Mouse (Mus musculus) testis, adult 2 months (tissue): ENCODE results near the gene Heatr4. TPM values are rescaled to one million over a fixed set of nuclear protein-coding genes. Genes with fewer than 3 reads are reported as not detected.
A peak's percentile ranks its signal among the peaks of the same experiment; 100 is the strongest.

Experiments
- H3K27ac ChIP-seq: fragments of 200-500 bp; 2 replicates; pipeline ENCODE4 v1.5.1; 2012; ENCODE audit warnings: low read depth, low read length; ENCODE audit not compliant: control insufficient read depth, insufficient read depth
- H3K27me3 ChIP-seq: fragments of 200-500 bp; 2 replicates; pipeline ENCODE4 v1.6.1; 2012; ENCODE audit warnings: mild to moderate bottlenecking, low read length, moderate library complexity; ENCODE audit not compliant: control insufficient read depth, insufficient read depth
- H3K36me3 ChIP-seq: fragments of 200-500 bp; 2 replicates; pipeline ENCODE4 v1.6.1; 2012; ENCODE audit warnings: mild to moderate bottlenecking, low read length; ENCODE audit not compliant: control insufficient read depth, insufficient read depth
- H3K4me1 ChIP-seq: fragments of 200-500 bp; 2 replicates; pipeline ENCODE4 v1.6.1; 2012; ENCODE audit warnings: low read length; ENCODE audit not compliant: control insufficient read depth, insufficient read depth
- H3K4me3 ChIP-seq: fragments of 200-500 bp; 2 replicates; pipeline ENCODE4 v1.5.1; 2012; ENCODE audit warnings: low read depth, mild to moderate bottlenecking, low read length, moderate library complexity, mixed read lengths; ENCODE audit not compliant: control insufficient read depth
- CTCF ChIP-seq: fragments of 200-500 bp; IDR thresholded peaks from 2 replicates; pipeline ENCODE4 v1.5.1; 2012; ENCODE audit warnings: low read depth, mild to moderate bottlenecking, inconsistent platforms, low read length, moderate library complexity; ENCODE audit not compliant: control insufficient read depth, insufficient read depth, insufficient replicate concordance
- POLR2A ChIP-seq: fragments of 200-500 bp; IDR thresholded peaks from 2 replicates; pipeline ENCODE4 v1.6.1; 2012; ENCODE audit warnings: low read depth, mild to moderate bottlenecking, inconsistent platforms, low read length, moderate library complexity; ENCODE audit not compliant: control insufficient read depth
- polyA plus RNA-seq: library from polyadenylated mRNA; depleted of rRNA; stranded (reverse); fragments of >200 nt; gene quantifications from 2 replicates; pipeline ENCODE4 v1.2.3, GENCODE M21; 2012

The Heatr4 gene
- polyA plus RNA-seq, 1 experiment = 33.7 TPM

GRCm38 (mm10) chr12:83988483-83988882 is 3.8 kb upstream of the Heatr4 start:
- Histone ChIP-seq H3K4me1 (peaks cover 6% of the 10 kb centered on the region), H3K4me3 (peak overlapping the region; percentile 82), H3K27me3 (no peaks in the 10 kb centered on the region), H3K27ac (no peak overlapping the region), H3K36me3 (no peaks in the 10 kb centered on the region)
- TF ChIP-seq POLR2A = no peak
- TF ChIP-seq CTCF = no peak

DNA sequence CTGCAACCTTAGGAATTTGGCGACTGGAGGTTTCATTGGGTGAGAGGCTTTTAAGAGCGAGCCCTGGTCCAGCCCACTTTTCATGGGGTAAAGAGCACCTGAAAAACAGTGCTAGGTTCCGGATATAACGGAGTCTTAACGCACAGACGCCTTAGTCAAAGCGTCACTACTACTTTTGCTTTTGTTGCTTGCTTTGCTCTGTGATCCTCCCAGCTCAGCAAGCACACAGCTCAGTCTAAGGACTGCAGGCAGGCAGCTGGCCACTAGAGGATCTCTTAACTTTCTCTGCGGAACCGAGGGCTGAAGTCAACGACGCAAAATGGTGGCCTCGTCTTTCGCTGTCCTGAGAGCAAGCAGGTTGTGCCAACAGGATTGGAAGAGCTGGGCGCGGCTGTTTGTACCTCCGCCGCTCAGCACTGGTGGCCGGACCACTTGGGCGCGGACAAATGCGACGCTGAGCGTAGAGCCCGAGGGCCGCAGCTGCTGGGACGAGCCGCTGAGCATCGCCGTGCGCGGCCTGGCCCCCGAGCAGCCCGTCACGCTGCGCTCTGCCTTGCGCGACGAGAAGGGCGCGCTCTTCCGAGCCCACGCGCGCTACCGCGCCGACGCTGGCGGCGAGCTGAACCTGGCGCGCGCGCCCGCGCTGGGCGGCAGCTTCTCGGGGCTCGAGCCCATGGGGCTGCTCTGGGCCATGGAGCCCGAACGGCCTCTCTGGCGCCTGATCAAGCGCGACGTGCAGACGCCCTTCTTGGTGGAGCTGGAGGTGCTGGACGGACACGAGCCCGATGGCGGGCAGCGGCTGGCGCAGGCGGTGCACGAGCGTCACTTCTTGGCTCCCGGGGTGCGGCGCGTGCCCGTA is 3.2 kb upstream of the Heatr4 start, which contains the start of gene Acot2:
Gene Acot2, plus strand, starts transcription at position 279 of the 859 bp plus-strand sequence.
- peak; percentile 55; the same call in 1 of the 2 replicates for TF ChIP-seq CTCF
- TF ChIP-seq POLR2A = peak; percentile 27; the same call in 1 of the 2 replicates
- H3K36me3 ChIP-seq = no peaks in the 10 kb centered on the region
- H3K4me3 ChIP-seq = peak within 1 kb of the TSS; percentile 82
- peak within 1 kb of the TSS; percentile 51 for H3K27ac ChIP-seq
- H3K27me3 ChIP-seq = no peaks in the 10 kb centered on the region
- peaks cover 6% of the 10 kb centered on the region for H3K4me1 ChIP-seq

GRCm38 (mm10) chr12:83987242-83987582 is 2.6 kb upstream of the Heatr4 start:
- Histone ChIP-seq H3K36me3 (no peaks in the 10 kb centered on the region), H3K27me3 (no peaks in the 10 kb centered on the region), H3K4me1 (peaks cover 6% of the 10 kb centered on the region), H3K27ac (peak overlapping the region; percentile 51), H3K4me3 (peak overlapping the region; percentile 82)
- TF ChIP-seq CTCF = no peak
- TF ChIP-seq POLR2A = no peak

DNA sequence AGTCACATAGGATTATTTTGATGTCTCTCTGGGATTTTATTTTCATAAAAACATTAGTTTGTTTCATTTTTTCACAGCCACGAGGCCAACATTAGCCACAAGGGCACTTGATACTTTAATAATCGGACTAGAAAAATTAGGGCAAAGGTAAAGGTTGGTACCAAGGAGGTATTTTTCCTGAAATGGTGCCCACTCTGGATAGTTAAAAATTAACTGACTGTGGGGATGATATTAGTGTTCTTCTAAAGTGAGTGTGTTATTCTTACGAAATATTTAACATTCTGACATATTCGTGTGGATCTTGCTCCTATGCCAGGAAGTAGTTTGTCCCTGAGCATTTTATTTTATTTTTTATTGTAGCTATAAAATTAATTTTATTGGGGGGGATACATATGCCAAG is 3.0 kb downstream of the Heatr4 start:
- TF ChIP-seq POLR2A (no peak), CTCF (no peak)
- Histone ChIP-seq H3K36me3 (no peaks in the 10 kb centered on the region), H3K27ac (no peak overlapping the region), H3K4me1 (peaks cover 5% of the 10 kb centered on the region), H3K27me3 (no peaks in the 10 kb centered on the region), H3K4me3 (no peak overlapping the region)

DNA sequence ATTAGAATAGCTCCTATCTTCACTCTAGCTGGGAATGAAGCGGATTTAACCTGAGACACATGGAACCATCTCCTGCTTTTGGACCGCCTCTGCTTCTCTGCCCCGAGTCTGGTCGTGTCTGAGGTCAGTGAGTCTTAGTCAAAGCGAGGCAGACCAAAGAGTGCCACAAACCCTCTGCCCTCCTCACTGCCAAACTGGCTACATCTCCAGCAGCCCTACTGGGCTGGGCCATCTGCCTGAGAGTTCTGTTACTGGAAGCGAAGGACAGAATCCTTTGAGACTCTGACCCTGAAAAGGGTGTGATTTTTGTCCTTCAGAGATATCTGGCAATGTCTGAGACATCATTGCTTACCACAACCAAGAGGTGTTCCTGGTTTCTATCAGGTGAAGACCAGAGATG is 5.8 kb downstream of the Heatr4 start:
- H3K4me1 ChIP-seq = peaks cover 5% of the 10 kb centered on the region
- no peak overlapping the region for H3K27ac ChIP-seq
- no peaks in the 10 kb centered on the region for H3K27me3 ChIP-seq
- TF ChIP-seq CTCF (no peak), POLR2A (no peak)
- H3K36me3 ChIP-seq = no peaks in the 10 kb centered on the region
- H3K4me3 ChIP-seq = peak overlapping the region; percentile 79

DNA sequence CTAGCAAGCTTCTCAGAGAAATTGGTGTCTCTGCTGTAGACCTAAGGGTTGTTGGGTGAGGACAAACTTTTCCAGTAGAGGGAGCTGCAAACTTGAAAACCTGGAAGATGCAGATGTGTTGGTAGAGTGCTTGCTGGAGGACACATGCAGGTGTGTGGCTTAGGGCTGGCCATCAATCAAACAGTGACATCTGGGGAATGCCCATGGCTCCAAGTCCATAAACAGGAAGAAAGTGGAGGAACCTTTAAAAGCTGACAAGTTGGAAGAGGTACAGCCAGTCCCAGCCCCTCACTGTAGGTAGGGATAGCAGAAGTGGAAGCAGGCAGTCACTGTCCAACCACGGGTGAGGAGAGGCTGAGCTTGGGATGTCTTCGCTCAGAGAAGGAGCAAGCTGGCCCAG is 12.5 kb downstream of the Heatr4 start:
- Histone ChIP-seq H3K27ac (no peak overlapping the region), H3K4me1 (no peaks in the 10 kb centered on the region), H3K4me3 (no peak overlapping the region), H3K36me3 (no peaks in the 10 kb centered on the region), H3K27me3 (no peaks in the 10 kb centered on the region)
- TF ChIP-seq CTCF (no peak; the same call in 1 of the 2 replicates), POLR2A (no peak)

GRCm38 (mm10) chr12:83965235-83965634 is 19.4 kb downstream of the Heatr4 start:
- Histone ChIP-seq H3K4me1 (no peaks in the 10 kb centered on the region), H3K36me3 (no peaks in the 10 kb centered on the region), H3K27me3 (no peaks in the 10 kb centered on the region), H3K4me3 (no peak overlapping the region), H3K27ac (no peak overlapping the region)
- TF ChIP-seq CTCF = no peak
- no peak for TF ChIP-seq POLR2A

DNA sequence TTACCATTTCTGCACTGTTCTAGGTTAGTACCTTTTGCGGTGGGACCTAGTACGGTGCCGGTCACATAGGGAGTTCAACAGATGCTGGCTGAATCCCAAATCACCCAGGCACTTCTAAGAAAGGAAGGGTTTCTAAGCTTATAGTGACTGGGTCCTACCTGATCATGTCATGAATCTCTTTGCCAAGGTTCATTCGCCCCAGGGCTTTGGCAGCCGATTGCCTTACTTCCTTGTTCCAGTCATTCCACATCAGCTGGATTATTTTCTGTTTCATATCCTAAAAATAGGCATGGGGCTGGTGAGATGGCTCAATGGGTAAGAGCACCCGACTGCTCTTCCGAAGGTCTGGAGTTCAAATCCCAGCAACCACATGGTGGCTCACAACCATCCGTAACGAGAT is 26.4 kb downstream of the Heatr4 start:
- Histone ChIP-seq H3K4me3 (no peak overlapping the region), H3K27ac (no peak overlapping the region), H3K27me3 (no peaks in the 10 kb centered on the region), H3K4me1 (no peaks in the 10 kb centered on the region), H3K36me3 (no peaks in the 10 kb centered on the region)
- TF ChIP-seq CTCF = no peak
- no peak for TF ChIP-seq POLR2A
